Mouse (Mus musculus): ENCODE data around the gene A030005K14Rik.

GRCm38 (mm10) chr1:83060643-83061042 is 1.5 kb upstream of the A030005K14Rik start, which contains the start of gene Krtap28-13:
- TF ChIP-seq POLR2A (IDR thresholded peaks at IDR 0.05; ENCODE audit: borderline replicate concordance, insufficient read depth, low read length): no peak
- no peak for TF ChIP-seq CTCF (IDR thresholded peaks at IDR 0.05; ENCODE audit: borderline replicate concordance, insufficient read depth, low read depth, low read length)
